Mouse (Mus musculus) liver, adult 2 months (tissue): ENCODE data around the gene Tmc7.

Source experiments
- CTCF ChIP-seq: fragments of 200-500 bp; IDR thresholded peaks from 2 replicates; pipeline ENCODE4 v1.5.1; 2011; ENCODE audit warnings: low read depth, low read length, control low read depth
- POLR2A ChIP-seq: fragments of 200-500 bp; IDR thresholded peaks from 2 replicates; pipeline ENCODE4 v1.6.1; 2011; ENCODE audit warnings: low read length, control low read depth; ENCODE audit not compliant: insufficient read depth; ENCODE audit errors: extremely low read depth

DNA sequence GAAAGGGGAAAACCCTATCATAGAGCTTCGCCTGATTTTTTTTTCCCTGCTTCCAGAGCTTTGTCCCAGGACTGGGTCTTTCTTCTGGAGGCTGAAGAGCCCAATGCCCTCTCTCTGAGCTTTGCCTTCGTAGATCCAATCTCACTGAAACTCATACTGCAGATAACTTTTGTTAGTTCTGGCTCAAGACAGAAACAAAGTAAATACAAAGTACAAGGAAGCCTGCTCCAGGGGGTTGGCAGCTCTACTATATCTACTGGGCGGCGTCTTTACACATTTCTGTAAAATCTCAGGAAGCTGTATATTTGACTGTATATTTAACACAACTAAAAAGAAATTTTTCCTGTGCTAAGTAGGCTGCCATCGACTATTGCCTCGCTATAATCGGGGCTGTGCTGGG, 715 bp downstream of the Tmc7 start:
- no peak for TF ChIP-seq CTCF
- TF ChIP-seq POLR2A = no peak
